Mouse (Mus musculus) myocyte (in vitro differentiated cells): ENCODE data around the gene Psmc3ip. TPM values are rescaled to one million over a fixed set of nuclear protein-coding genes. Genes with fewer than 3 reads are reported as not detected.

Experiments
- H3K27me3 ChIP-seq: one replicate; pipeline ENCODE4 v1.6.1; 2011; ENCODE audit not compliant: control insufficient read depth, insufficient read depth, insufficient read length
- H3K36me3 ChIP-seq: one replicate; pipeline ENCODE4 v1.6.1; 2011; ENCODE audit not compliant: control insufficient read depth, insufficient read depth
- H3K4me2 ChIP-seq: one replicate; pipeline ENCODE4 v1.6.1; 2011; ENCODE audit warnings: low read depth, control low read depth
- H3K4me3 ChIP-seq: one replicate; pipeline ENCODE4 v1.5.1; 2011; ENCODE audit warnings: mild to moderate bottlenecking, control low read depth, moderate library complexity
- H3K79me2 ChIP-seq: one replicate; pipeline ENCODE4 v1.6.1; 2011; ENCODE audit not compliant: control insufficient read depth, insufficient read depth
- H3ac ChIP-seq: one replicate; pipeline ENCODE4 v1.6.1; 2011; ENCODE audit not compliant: control insufficient read depth, insufficient read length
- CEBPB ChIP-seq: IDR thresholded peaks from 2 replicates; pipeline ENCODE4 v1.6.1; 2011; ENCODE audit warnings: mild to moderate bottlenecking, moderate library complexity; ENCODE audit not compliant: poor library complexity, insufficient read depth, severe bottlenecking
- E2F4 ChIP-seq: IDR thresholded peaks from one replicate; pipeline ENCODE4 v1.6.1; 2011; ENCODE audit warnings: mild to moderate bottlenecking, control low read depth, moderate library complexity; ENCODE audit not compliant: insufficient read depth
- MAX ChIP-seq: IDR thresholded peaks from one replicate; pipeline ENCODE4 v1.6.1; 2011; ENCODE audit warnings: low read depth, mild to moderate bottlenecking, control low read depth
- MYOD1 ChIP-seq, 3 experiments: IDR thresholded peaks; one replicate each; pipeline ENCODE4 v1.6.1; 2011; ENCODE audit warnings: control low read depth in 2 of 3, low read depth in 2 of 3, mild to moderate bottlenecking in 2 of 3, moderate library complexity in 1 of 3; ENCODE audit not compliant: insufficient read length in 2 of 3, control insufficient read depth in 1 of 3
- MYOG ChIP-seq, 3 experiments: IDR thresholded peaks; one replicate each; pipeline ENCODE4 v1.6.1; 2011; ENCODE audit warnings: control low read depth in 2 of 3, low read depth in 2 of 3, mild to moderate bottlenecking in 2 of 3; ENCODE audit not compliant: insufficient read length in 2 of 3, control insufficient read depth in 1 of 3, insufficient read depth in 1 of 3
- POLR2A ChIP-seq: IDR thresholded peaks from one replicate; pipeline ENCODE4 v1.6.1; 2011; ENCODE audit warnings: low read depth, mild to moderate bottlenecking, control low read depth, moderate library complexity; ENCODE audit not compliant: insufficient read length
- POLR2AphosphoS2 ChIP-seq: IDR thresholded peaks from one replicate; pipeline ENCODE4 v1.6.1; 2011; ENCODE audit warnings: low read depth, control low read depth; ENCODE audit not compliant: insufficient read length
- REST ChIP-seq: IDR thresholded peaks from one replicate; pipeline ENCODE4 v1.6.1; 2011; ENCODE audit warnings: mild to moderate bottlenecking, control low read depth, moderate library complexity; ENCODE audit not compliant: insufficient read depth, insufficient read length
- SRF ChIP-seq: IDR thresholded peaks from one replicate; pipeline ENCODE4 v1.6.1; 2011; ENCODE audit warnings: low read depth; ENCODE audit not compliant: control insufficient read depth, insufficient read length
- TCF12 ChIP-seq: IDR thresholded peaks from one replicate; pipeline ENCODE4 v1.6.1; 2011; ENCODE audit warnings: mild to moderate bottlenecking, control low read depth; ENCODE audit not compliant: poor library complexity, insufficient read depth, severe bottlenecking
- TCF3 ChIP-seq: IDR thresholded peaks from one replicate; pipeline ENCODE4 v1.6.1; 2011; ENCODE audit warnings: low read depth, control low read depth; ENCODE audit not compliant: insufficient read length
- USF1 ChIP-seq: IDR thresholded peaks from one replicate; pipeline ENCODE4 v1.6.1; 2011; ENCODE audit warnings: low read depth, mild to moderate bottlenecking, control low read depth, moderate library complexity
- polyA plus RNA-seq: library from polyadenylated mRNA; unstranded; fragments of >200 nt; fragmentation: generic; extraction: Trizol; gene quantifications from one replicate; pipeline ENCODE4 v1.2.1, GENCODE M21; 2012; ENCODE audit warnings: missing spikeins

The Psmc3ip gene
- polyA plus RNA-seq, 1 experiment = 7.1 TPM

- Histone ChIP-seq H3K4me2 (no peak overlapping the region), H3K4me3 (no peak overlapping the region), H3K27me3 (no peaks in the 10 kb centered on the region), H3K36me3 (peaks cover 62% of the 10 kb centered on the region), H3ac (no peak overlapping the region), H3K79me2 (peaks cover 12% of the 10 kb centered on the region)
- no peak for TF ChIP-seq REST
- no peak for TF ChIP-seq SRF
- no peak for TF ChIP-seq TCF12
- TF ChIP-seq POLR2AphosphoS2 = no peak
- TF ChIP-seq USF1 = no peak
- TF ChIP-seq MYOD1 (IDR thresholded peaks at IDR 0.05; ENCODE audit: control insufficient read depth in 1 of 3, insufficient read length in 2 of 3, low read depth in 2 of 3) = no peak
- no peak for TF ChIP-seq MYOG (IDR thresholded peaks at IDR 0.05; ENCODE audit: control insufficient read depth in 1 of 3, insufficient read depth in 1 of 3, insufficient read length in 2 of 3, low read depth in 2 of 3)
- no peak for TF ChIP-seq CEBPB
- TF ChIP-seq MAX = no peak
- no peak for TF ChIP-seq E2F4
- no peak for TF ChIP-seq TCF3
- no peak for TF ChIP-seq POLR2A
These were observed 7.8 kb upstream of the Psmc3ip start for GRCm38 (mm10) chr11:101103011-101103410.

GRCm38 (mm10) chr11:101098231-101098630 lies 3.0 kb upstream of the Psmc3ip start:
- TF ChIP-seq TCF12 (no peak), CEBPB (no peak), SRF (no peak), MAX (no peak), MYOD1 (IDR thresholded peaks at IDR 0.05; ENCODE audit: control insufficient read depth in 1 of 3, insufficient read length in 2 of 3, low read depth in 2 of 3) (no peak), REST (no peak)
- Histone ChIP-seq H3K27me3 (no peaks in the 10 kb centered on the region), H3ac (no peak overlapping the region), H3K36me3 (peaks cover 54% of the 10 kb centered on the region), H3K4me2 (no peak overlapping the region), H3K79me2 (no peaks in the 10 kb centered on the region), H3K4me3 (no peak overlapping the region)

GRCm38 (mm10) chr11:101094930-101095313 lies 314 bp downstream of the Psmc3ip start:
- Histone ChIP-seq H3K27me3 (no peaks in the 10 kb centered on the region), H3ac (peak overlapping the region; percentile 30), H3K4me2 (peak overlapping the region; percentile 80), H3K4me3 (peak overlapping the region; percentile 73), H3K79me2 (no peaks in the 10 kb centered on the region), H3K36me3 (peaks cover 44% of the 10 kb centered on the region)
- no peak for TF ChIP-seq SRF
- no peak for TF ChIP-seq USF1
- TF ChIP-seq POLR2A = no peak
- no peak for TF ChIP-seq MAX
- no peak for TF ChIP-seq MYOG (IDR thresholded peaks at IDR 0.05; ENCODE audit: control insufficient read depth in 1 of 3, insufficient read depth in 1 of 3, insufficient read length in 2 of 3, low read depth in 2 of 3)
- TF ChIP-seq MYOD1 (IDR thresholded peaks at IDR 0.05; ENCODE audit: control insufficient read depth in 1 of 3, insufficient read length in 2 of 3, low read depth in 2 of 3) = no peak
- no peak for TF ChIP-seq REST
- TF ChIP-seq TCF12 = no peak
- no peak for TF ChIP-seq TCF3
- no peak for TF ChIP-seq CEBPB
- TF ChIP-seq E2F4 = no peak
- no peak for TF ChIP-seq POLR2AphosphoS2

GRCm38 (mm10) chr11:101089931-101090330 lies 5.3 kb downstream of the Psmc3ip start:
- no peak overlapping the region for H3K4me2 ChIP-seq
- H3K36me3 ChIP-seq = peaks cover 28% of the 10 kb centered on the region
- TF ChIP-seq POLR2A = no peak
- TF ChIP-seq E2F4 = no peak
- peaks cover 10% of the 10 kb centered on the region for H3K79me2 ChIP-seq
- H3ac ChIP-seq = no peak overlapping the region
- no peaks in the 10 kb centered on the region for H3K27me3 ChIP-seq
- no peak overlapping the region for H3K4me3 ChIP-seq

GRCm38 (mm10) chr11:101087682-101088055 lies 7.6 kb downstream of the Psmc3ip start:
- Histone ChIP-seq H3K36me3 (peaks cover 28% of the 10 kb centered on the region), H3ac (peak overlapping the region; percentile 48), H3K4me2 (peak overlapping the region; percentile 94), H3K79me2 (peaks cover 20% of the 10 kb centered on the region), H3K4me3 (peak overlapping the region; percentile 68), H3K27me3 (no peaks in the 10 kb centered on the region)
- no peak for TF ChIP-seq MYOG (IDR thresholded peaks at IDR 0.05; ENCODE audit: control insufficient read depth in 1 of 3, insufficient read depth in 1 of 3, insufficient read length in 2 of 3, low read depth in 2 of 3)
- no peak for TF ChIP-seq USF1
- TF ChIP-seq MAX = no peak
- no peak for TF ChIP-seq TCF3
- TF ChIP-seq POLR2AphosphoS2 = no peak
- TF ChIP-seq MYOD1 (IDR thresholded peaks at IDR 0.05; ENCODE audit: control insufficient read depth in 1 of 3, insufficient read length in 2 of 3, low read depth in 2 of 3) = no peak
- TF ChIP-seq REST = no peak
- TF ChIP-seq TCF12 = no peak
- TF ChIP-seq POLR2A = no peak
- TF ChIP-seq CEBPB = no peak
